Mouse (Mus musculus) liver, adult 10 weeks (tissue): Measurements from ENCODE around the gene Nos1ap. TPM values are rescaled to one million over a fixed set of nuclear protein-coding genes. Genes with fewer than 3 reads are reported as not detected.

Experiments used
- polyA plus RNA-seq: library from polyadenylated mRNA; stranded (reverse); fragments of 350-450 nt; fragmentation: Illumina TruSeq; extraction: RNeasy Lipid Tissue Mini Kit (QIAGEN cat#74804); gene quantifications from one replicate; pipeline ENCODE4 v1.2.3, GENCODE M21; 2014; ENCODE audit warnings: low read depth, low replicate concordance

Gene Nos1ap
- 2.1 TPM for polyA plus RNA-seq

DNA sequence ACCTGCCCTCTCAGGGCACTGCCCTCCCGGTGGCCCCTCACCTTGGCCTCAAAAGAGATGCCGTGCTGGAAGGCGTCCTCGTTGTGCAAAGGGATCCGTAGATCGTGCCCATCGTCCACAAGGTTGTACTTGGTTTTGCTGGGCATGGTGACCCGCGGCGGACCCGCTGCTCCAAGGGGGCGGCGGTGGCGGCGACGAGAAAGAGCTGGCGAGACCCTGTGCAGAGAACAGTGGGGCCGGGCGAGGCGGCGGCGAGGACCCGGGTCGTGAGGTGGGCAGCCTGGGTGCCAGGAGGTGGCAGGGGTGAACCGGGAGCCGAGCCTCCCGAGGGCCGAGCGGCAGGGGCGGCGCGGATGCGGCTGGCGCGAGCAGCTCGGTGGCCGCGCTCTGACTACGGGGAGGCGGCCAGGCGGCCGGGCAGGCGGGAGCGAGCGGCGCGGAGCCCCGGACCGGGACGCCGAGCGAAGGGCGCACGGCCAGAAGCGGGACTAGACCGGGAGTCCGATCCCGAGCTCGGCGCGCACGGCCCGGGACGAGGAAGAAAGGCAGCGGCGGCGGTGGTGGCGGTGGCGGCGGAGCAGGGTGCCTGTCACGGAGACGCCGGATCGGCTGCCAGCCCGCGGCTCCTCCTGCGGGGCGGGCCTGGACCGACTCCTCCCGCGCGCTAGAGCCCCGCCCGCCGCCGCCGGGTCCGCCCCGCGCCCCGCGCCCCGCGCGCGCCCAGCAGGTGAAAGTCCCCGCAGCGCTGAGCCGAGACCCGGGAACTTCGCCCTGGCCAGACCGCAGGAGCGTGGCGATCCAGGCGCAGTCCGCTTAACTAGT, at the start of gene Nos1ap:
TSS of gene Nos1ap (minus strand) at position 643 of the 822 bp plus-strand sequence.

DNA sequence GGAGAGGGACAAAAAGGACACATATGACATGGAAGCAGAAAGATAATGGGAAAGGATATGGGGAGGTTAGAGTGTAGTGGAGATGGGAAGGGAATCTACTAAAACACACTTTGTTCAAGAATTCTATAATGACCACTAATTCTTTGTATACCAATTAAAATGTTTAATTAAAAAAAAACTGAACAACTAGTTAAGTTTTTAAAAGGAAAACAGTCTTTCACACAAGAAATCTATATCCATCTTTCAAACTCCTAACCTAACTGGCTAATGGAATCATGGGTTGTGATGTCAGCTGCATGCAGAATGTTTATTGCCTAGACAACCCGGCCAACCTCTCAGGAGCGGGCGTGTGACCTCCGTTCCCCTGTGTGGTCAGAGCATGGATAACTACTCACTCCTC, 281.2 kb downstream of the Nos1ap start, which contains the start of gene Spata46:
TSS of gene Spata46 (plus strand) at position 301 of the 400 bp plus-strand sequence.

DNA sequence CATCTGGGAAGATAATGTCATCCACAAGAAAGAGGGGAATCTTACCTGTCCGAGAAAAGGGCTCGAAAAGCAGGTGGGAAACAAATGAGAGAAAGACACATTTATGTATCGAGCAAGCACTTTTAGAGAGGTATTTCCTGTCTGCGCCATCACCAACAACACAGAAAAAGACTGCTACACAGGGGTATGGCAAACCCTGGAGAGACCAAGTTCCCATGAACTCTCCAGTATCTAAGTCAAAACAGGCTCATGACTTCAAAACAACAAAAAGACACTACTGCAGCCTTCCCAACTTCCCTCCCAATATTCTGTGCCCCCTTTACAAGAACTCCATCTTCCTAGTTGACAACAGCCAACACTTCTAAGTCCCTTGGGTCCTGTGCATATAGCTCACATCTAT, 283.4 kb downstream of the Nos1ap start, which contains the start of gene Gm7694:
TSS of gene Gm7694 (minus strand) at position 101 of the 400 bp plus-strand sequence.

DNA sequence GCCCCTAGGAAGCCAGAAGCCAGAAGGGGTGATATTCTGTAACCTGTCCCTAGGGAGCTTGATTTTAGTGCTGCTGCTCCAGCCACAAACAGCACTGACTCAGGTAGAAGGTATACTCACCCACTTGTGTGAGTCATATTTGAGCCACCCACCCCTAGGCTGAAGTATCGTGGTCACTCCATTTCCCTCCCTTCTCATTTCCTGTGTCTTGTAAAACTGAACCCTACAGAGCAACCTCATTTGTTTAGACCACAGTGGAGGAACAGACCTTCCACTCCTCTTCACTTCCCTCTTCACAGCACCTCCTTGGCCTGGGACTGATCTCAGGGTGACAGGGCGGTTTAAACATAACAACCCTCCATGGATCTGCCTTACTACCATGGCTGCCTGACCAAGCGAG, 312.6 kb downstream of the Nos1ap start, which contains the start of gene Sh2d1b1:
TSS of gene Sh2d1b1 (plus strand) at position 305 of the 400 bp plus-strand sequence.

Other genes starting within 250 kb of the Nos1ap start
- not detected for gene Olfml2b, start 54.7 kb upstream of the Nos1ap start, polyA plus RNA-seq